Mouse (Mus musculus) thymus, adult 2 months (tissue): ENCODE results near the gene Cfc1. TPM values are rescaled to one million over a fixed set of nuclear protein-coding genes. Genes with fewer than 3 reads are reported as not detected.
"Not testable (repeated sequence)": the region's sequence is repeated elsewhere in the genome, so short reads cannot be mapped to it uniquely, and the experiment has no call there.

Source experiments
- DNase-seq: peaks from one replicate; pipeline ENCODE4 v3.0.0; 2021
- H3K27ac ChIP-seq: fragments of 200-500 bp; 2 replicates; pipeline ENCODE4 v1.5.1; 2012; ENCODE audit warnings: low read length, control low read depth; ENCODE audit not compliant: control insufficient read depth, insufficient read depth
- H3K27me3 ChIP-seq: fragments of 200-500 bp; 2 replicates; pipeline ENCODE4 v1.6.1; 2012; ENCODE audit warnings: mild to moderate bottlenecking, low read length, moderate library complexity, mixed read lengths; ENCODE audit not compliant: control insufficient read depth, insufficient read depth
- H3K36me3 ChIP-seq: fragments of 200-500 bp; 2 replicates; pipeline ENCODE4 v1.6.1; 2012; ENCODE audit warnings: mild to moderate bottlenecking, low read length, moderate library complexity; ENCODE audit not compliant: control insufficient read depth, insufficient read depth
- H3K4me1 ChIP-seq: fragments of 200-500 bp; replicated peaks from 2 replicates; pipeline ENCODE4 v1.6.1; 2012; ENCODE audit warnings: low read length; ENCODE audit not compliant: control insufficient read depth, insufficient read depth
- H3K4me3 ChIP-seq: fragments of 200-500 bp; 2 replicates; pipeline ENCODE4 v1.5.1; 2012; ENCODE audit warnings: mild to moderate bottlenecking, low read length, control low read depth, moderate library complexity; ENCODE audit not compliant: control insufficient read depth, insufficient read depth
- CTCF ChIP-seq: fragments of 200-500 bp; IDR thresholded peaks from 2 replicates; pipeline ENCODE4 v1.5.1; 2012; ENCODE audit warnings: mild to moderate bottlenecking, control low read depth, low read length, moderate library complexity, borderline replicate concordance; ENCODE audit not compliant: control insufficient read depth, poor library complexity, insufficient read depth; ENCODE audit errors: extremely low read depth
- POLR2A ChIP-seq: fragments of 200-500 bp; IDR thresholded peaks from 2 replicates; pipeline ENCODE4 v1.6.1; 2012; ENCODE audit warnings: mild to moderate bottlenecking, low read length, control low read depth, moderate library complexity; ENCODE audit not compliant: control insufficient read depth, poor library complexity, insufficient read depth; ENCODE audit errors: extremely low read depth
- WGBS: fragments of 180-500 bp; shearing (Covaris S2); methylation state at CpG from one replicate; pipeline ENCODE4 v1.1.7; 2018; 5-methylcytosine and 5-hydroxymethylcytosine counted together
- polyA plus RNA-seq: library from polyadenylated mRNA; depleted of rRNA; stranded (reverse); fragments of >200 nt; gene quantifications from 2 replicates; pipeline ENCODE4 v1.2.3, GENCODE M21; 2012; rRNA removed

Gene Cfc1
- 0.20 TPM in 1 of 2 replicates, not detected in the other for polyA plus RNA-seq

DNA sequence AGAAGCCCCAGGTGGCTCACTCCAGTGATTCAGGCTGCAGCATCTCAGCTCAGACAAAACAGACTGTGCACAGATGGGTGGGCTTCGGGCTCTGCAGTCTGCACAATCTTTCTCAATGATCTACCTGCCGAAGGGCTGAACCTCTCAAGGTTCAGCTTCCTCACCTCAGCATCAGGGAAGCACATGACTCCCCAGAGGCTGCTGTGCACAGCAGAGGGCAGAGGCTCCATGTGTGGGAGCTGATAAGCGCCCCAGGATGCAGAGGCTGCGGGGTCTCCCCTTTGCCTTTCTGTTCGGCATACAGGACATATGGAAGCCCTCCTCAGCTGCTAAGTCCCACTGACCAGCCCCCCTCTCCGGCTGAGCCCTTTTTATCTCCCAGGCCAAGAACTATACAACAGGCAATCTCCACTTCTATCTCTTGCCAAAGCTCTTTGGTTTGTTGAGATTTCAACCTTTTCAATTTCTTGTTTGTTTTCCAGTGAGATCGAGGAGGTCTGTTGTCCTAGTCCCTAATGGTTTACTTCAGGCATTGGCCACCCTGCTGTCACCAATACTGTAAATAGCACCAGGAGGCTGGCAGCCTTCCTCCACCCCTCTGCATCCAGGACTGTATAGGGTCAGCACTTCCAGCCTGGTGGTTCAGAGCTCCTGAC, at the start of gene Cfc1:
Cfc1 (plus strand) TSS at position 606 of the 656 bp plus-strand sequence.
- H3K27ac ChIP-seq = not testable (repeated sequence)

DNA sequence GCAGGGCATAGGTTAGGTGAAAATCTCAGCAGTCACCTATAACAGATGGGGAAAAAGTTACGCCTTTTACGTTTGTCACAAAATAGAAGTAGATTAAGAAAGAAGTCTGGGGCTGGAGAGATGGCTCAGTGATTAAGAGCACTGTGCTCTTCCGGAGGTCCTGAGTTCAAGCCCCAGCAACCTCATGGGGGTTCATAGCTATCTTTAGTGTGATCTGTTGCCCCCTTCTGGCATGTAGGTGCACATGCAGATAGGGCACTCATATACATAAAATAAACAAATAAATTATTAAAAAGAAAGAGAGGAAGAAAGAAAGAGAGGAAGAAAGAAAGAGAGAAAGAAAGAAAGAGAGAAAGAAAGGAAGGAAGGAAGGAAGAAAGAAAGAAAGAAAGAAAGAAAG, 48.1 kb upstream of the Cfc1 start:
- no peak for TF ChIP-seq POLR2A
- no peak for TF ChIP-seq CTCF
- peaks cover 14% of the 10 kb centered on the region for H3K4me1 ChIP-seq
- WGBS = 97% methylated on average over 3 of the region's 3 CpGs
- no peaks in the 10 kb centered on the region for H3K27me3 ChIP-seq
- H3K36me3 ChIP-seq = no peaks in the 10 kb centered on the region
- no peak overlapping the region for H3K4me3 ChIP-seq
- no peak for DNase-seq
- H3K27ac ChIP-seq = no peak overlapping the region

More for the DNA sequence above, at the start of gene Cfc1:
- H3K4me3 ChIP-seq, H3K4me1 ChIP-seq, DNase-seq, H3K27me3 ChIP-seq, H3K36me3 ChIP-seq: not testable (repeated sequence)
- WGBS = 30% methylated on average over 7 of the region's 7 CpGs

DNA sequence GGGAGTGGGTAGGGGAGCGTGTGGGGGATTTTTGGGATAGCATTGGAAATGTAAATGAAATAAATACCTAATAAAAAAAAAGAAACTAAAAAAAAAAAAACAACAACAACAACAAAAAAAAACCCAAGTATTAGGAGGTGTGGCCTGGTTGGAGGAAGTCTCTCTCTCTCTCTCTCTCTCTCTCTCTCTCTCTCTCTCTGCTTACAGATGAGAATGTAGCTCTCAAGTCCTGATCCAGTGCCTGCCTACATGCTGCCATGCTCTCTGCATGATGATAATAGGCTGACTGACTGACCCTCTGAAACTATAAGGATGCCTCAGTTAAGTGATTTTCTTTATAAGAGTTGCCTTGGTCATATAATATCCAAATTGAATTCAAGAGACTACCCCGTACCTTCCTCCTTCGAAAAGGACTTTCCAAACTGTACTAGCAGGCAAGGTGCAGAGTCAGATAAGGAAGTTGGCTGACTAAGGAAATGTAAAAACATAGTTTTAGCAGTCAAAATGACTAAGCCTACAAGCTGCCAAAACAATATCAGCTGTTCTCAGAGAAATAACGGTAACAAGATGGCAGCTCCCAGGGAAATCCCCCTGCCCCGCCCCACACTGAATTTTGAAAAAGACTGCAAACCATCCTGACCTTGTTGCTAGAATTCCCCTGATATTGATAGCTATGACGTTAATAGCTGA, 45.5 kb upstream of the Cfc1 start:
- no peaks in the 10 kb centered on the region for H3K27me3 ChIP-seq
- H3K4me1 ChIP-seq = peaks cover 7% of the 10 kb centered on the region
- H3K27ac ChIP-seq = no peak overlapping the region
- WGBS = 70% methylated on average over 6 of the region's 6 CpGs
- no peak overlapping the region for H3K4me3 ChIP-seq
- no peak for DNase-seq
- no peak for TF ChIP-seq CTCF
- TF ChIP-seq POLR2A = no peak
- H3K36me3 ChIP-seq = no peaks in the 10 kb centered on the region

DNA sequence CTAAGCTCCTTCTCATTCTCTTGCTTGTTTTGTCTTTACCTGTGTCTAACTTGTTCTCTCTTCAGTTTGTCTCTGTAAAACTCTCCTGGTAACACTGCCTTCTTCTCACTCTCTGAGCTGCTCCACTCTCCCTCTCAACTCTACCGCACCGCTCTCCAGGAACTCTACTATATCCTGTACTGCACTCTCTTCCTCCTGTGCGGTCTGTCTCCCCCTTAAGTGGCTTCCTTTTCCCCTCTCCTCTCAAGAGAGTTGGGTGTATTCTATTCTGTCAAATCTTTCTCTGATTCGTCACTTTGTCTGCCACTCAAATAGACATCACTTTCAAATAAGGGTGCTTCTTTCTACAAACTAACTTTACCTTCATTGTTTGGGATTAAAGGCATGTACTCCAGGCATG, 44.0 kb upstream of the Cfc1 start:
- no peak for DNase-seq
- H3K27me3 ChIP-seq = no peaks in the 10 kb centered on the region
- H3K27ac ChIP-seq = no peak overlapping the region
- no peak overlapping the region for H3K4me3 ChIP-seq
- TF ChIP-seq CTCF (no peak), POLR2A (no peak)
- H3K36me3 ChIP-seq = no peaks in the 10 kb centered on the region
- WGBS = 58% methylated on average over 4 of the region's 4 CpGs
- H3K4me1 ChIP-seq = no peaks in the 10 kb centered on the region

DNA sequence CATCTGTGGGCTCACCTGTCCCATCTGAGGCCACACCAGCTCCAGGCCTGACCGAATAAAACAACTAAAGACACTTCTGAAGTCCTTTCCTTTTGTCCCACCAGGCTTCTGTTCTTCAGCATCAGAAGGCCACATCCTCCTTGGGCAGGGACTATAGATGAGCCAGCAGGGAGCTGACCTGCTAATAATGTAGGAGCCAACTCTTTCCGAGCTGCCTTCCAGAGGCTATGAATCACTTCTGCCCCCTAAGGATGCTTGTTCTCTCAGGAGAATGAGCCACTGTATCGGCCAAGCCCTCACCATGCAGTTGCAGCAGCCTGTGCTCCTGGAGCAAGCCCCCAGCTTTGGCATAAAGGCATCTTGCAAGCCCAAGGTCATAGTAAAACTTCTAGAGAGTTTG, 32.5 kb upstream of the Cfc1 start:
- H3K27me3 ChIP-seq = no peaks in the 10 kb centered on the region
- no peaks in the 10 kb centered on the region for H3K36me3 ChIP-seq
- no peak overlapping the region for H3K4me3 ChIP-seq
- H3K4me1 ChIP-seq = no peaks in the 10 kb centered on the region
- no peak for DNase-seq
- no peak overlapping the region for H3K27ac ChIP-seq
- TF ChIP-seq POLR2A (no peak), CTCF (no peak)
- 96% methylated on average over 3 of the region's 3 CpGs for WGBS

DNA sequence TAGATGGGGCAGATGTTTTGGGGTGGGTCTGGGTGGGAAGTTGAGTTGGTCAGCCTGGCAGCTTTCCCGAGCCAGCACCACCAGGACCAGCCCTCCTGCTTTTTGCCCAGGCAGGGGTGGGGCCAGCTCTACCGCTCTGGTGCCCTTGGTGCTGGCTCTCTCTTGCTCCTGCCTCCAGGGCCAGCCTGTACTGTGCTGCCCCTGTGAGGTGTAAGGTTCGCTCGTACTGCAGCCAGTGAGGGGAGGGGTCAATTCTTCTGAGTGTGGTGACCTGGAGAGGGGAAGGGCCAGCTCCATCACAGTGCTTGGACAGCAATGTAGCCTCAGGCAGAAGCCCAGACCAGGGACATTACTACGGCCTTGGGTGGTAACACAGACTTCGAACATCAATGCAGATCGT, 30.1 kb upstream of the Cfc1 start:
- Histone ChIP-seq H3K27me3 (no peaks in the 10 kb centered on the region), H3K36me3 (no peaks in the 10 kb centered on the region), H3K27ac (no peak overlapping the region), H3K4me3 (no peak overlapping the region), H3K4me1 (peaks cover 3% of the 10 kb centered on the region; the same call in 1 of the 2 replicates)
- no peak for DNase-seq
- TF ChIP-seq CTCF (no peak), POLR2A (no peak)
- 75% methylated on average over 7 of the region's 7 CpGs for WGBS
